Comparison of ENCODE assay signal across 19 mouse cellular contexts in the genomic region with DNA sequence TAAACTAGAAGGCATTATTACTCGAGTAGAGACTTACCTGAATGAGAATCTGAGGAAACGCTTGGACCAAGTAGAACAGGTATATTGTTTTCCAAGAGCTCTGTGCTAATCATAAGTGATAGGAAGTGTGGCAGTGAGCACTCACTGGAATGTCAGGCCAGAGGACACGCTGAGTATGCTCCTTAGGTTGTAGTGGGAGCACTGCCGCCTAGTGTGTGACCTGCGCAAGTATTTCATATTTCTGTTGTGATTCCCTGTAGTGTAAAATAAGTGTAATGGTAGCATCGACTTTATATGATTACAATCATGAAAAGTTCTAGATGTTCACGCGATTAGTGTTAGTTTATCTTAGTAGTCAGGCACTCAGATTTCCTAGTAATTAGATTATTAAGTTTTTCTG. TPM values are rescaled to one million over a fixed set of nuclear protein-coding genes. Genes with fewer than 3 reads are reported as not detected.
DNase-seq lines count a peak whose midpoint lies in the region; ATAC-seq and TF ChIP-seq lines count a peak whose summit lies in the region.
"Had no signal": no experiment of that assay in that cellular context is flagged by ENCODE, and none has a peak within 500 bp of the region (broad histone marks: within the 10 kb centered on the region; RNA-seq: fewer than 3 reads in every experiment).

No protein-coding gene starts in this region.

- in situ Hi-C loops in CH12.LX (cut with MboI; ENCODE audit: low pct_ligation_motif_present, low pct_unique_long_range_greater_than_20kb, low sequenced_read_pairs) = no loop called here
- in situ Hi-C loops in Patski (cut with MboI; ENCODE audit: low pct_unique_long_range_greater_than_20kb) = no loop called here

- no peak overlapping the region for H3K4me3 ChIP-seq in liver, embryonic 14.5 days (ENCODE audit: insufficient read depth in 1 of 2, low read depth in 2 of 2, low read length in 2 of 2)
- no peak overlapping the region for H3K4me3 ChIP-seq in CH12.LX (replicated peaks in 1 of 3; ENCODE audit: low read depth in 2 of 3, low read length in 2 of 3, poor library complexity in 1 of 3)
- H3K4me3 ChIP-seq: forebrain, embryonic 13.5 days; hindbrain, embryonic 15.5 days; kidney, embryonic 15.5 days; liver, embryonic 15.5 days had no signal

- ATAC-seq in liver, embryonic 14.5 days (ENCODE audit: insufficient read depth) = no peak
- ATAC-seq in Patski = no peak
- ATAC-seq: forebrain, embryonic 13.5 days; midbrain, embryonic 16.5 days had no signal

- no peak overlapping the region for H3K9ac ChIP-seq in liver, embryonic 14.5 days (replicated peaks)
- no peak overlapping the region for H3K9ac ChIP-seq in CH12.LX (ENCODE audit: insufficient read depth, low read depth)
- H3K9ac ChIP-seq: forebrain, embryonic 13.5 days; hindbrain, embryonic 15.5 days; kidney, embryonic 15.5 days; liver, embryonic 15.5 days had no signal

- TF ChIP-seq POLR2A in CH12.LX (IDR thresholded peaks at IDR 0.05; ENCODE audit: low read depth, low read length) = no peak

- TF ChIP-seq RAD21 in CH12.LX (IDR thresholded peaks at IDR 0.05; ENCODE audit: low read depth, low read length) = no peak

- dilution Hi-C loops in CH12.LX (cut with MboI; ENCODE audit: extremely low pct_ligation_motif_present, extremely low pct_unique_long_range_greater_than_20kb, low sequenced_read_pairs) = no loop called here

- TF ChIP-seq EP300 in liver, embryonic 14.5 days (IDR thresholded peaks at IDR 0.05; ENCODE audit: low read depth) = no peak
- no peak for TF ChIP-seq EP300 in CH12.LX (IDR thresholded peaks at IDR 0.05; ENCODE audit: low read length)

- H3K9me3 ChIP-seq in liver, embryonic 14.5 days (ENCODE audit: control insufficient read depth, low read length) = no peaks in the 10 kb centered on the region
- H3K9me3 ChIP-seq in CH12.LX (replicated peaks; ENCODE audit: low read length) = no peaks in the 10 kb centered on the region
- H3K9me3 ChIP-seq: forebrain, embryonic 13.5 days; hindbrain, embryonic 15.5 days; kidney, embryonic 15.5 days; liver, embryonic 15.5 days had no signal

- peaks cover 78% of the 10 kb centered on the region for H3K36me3 ChIP-seq in liver, embryonic 14.5 days (replicated peaks; ENCODE audit: control insufficient read depth, insufficient read depth, low read depth)
- peaks cover 60 to 87% of the 10 kb centered on the region in 2 experiments for H3K36me3 ChIP-seq in CH12.LX (replicated peaks in 1 of 2; ENCODE audit: control insufficient read depth in 1 of 2, insufficient read depth in 1 of 2, low read length in 1 of 2)

- DNase-seq in heart, postnatal 4 days = peak; percentile 36
- DNase-seq in heart, adult 9 months (ENCODE audit: low spot score in 2 of 2) = no peak
- DNase-seq in liver, embryonic 14.5 days (ENCODE audit: low read depth in 3 of 3, low spot score in 3 of 3) = no peak
- DNase-seq in liver (no peak), CH12.LX (ENCODE audit: extremely low read depth) (no peak), Patski (ENCODE audit: low read depth, low spot score) (no peak)
- no peak for DNase-seq in cerebellum, adult 9-10 months
- DNase-seq: adrenal gland, postnatal 25 days; cerebellum, adult 8-10 months; lung, postnatal 4 days; right cerebral cortex, adult 18-20 months; right cerebral cortex, postnatal 4 days; thymus, adult 2 months had no signal

- CTCF ChIA-PET in Patski (lab: Charles Lee) = interaction anchor here (0.9 to 1.9 kb wide), 8 partner anchors 8 to 122 kb away, joined by 3 to 12 read pairs (median 4); partner anchors contain the start of gene Smc3

- H3K79me2 ChIP-seq in CH12.LX (replicated peaks; ENCODE audit: control insufficient read depth, extremely low read depth, insufficient read depth, poor library complexity, severe bottlenecking) = no peaks in the 10 kb centered on the region

- H3K27ac ChIP-seq in liver, embryonic 14.5 days = no peak overlapping the region
- H3K27ac ChIP-seq in CH12.LX (ENCODE audit: insufficient read depth, low read depth) = no peak overlapping the region
- H3K27ac ChIP-seq: forebrain, embryonic 13.5 days; hindbrain, embryonic 15.5 days; kidney, embryonic 15.5 days; liver, embryonic 15.5 days had no signal

- POLR2A ChIA-PET in Patski (lab: Charles Lee) = no interaction called here

- no peaks in the 10 kb centered on the region for H3K27me3 ChIP-seq in liver, embryonic 14.5 days (ENCODE audit: control insufficient read depth, insufficient read depth, low read length)
- H3K27me3 ChIP-seq in CH12.LX (replicated peaks) (no peaks in the 10 kb centered on the region), Patski (no peaks in the 10 kb centered on the region)
- H3K27me3 ChIP-seq: forebrain, embryonic 13.5 days; hindbrain, embryonic 15.5 days; kidney, embryonic 15.5 days; liver, embryonic 15.5 days had no signal

- H3K4me1 ChIP-seq in liver, embryonic 14.5 days (replicated peaks; ENCODE audit: control insufficient read depth in 2 of 2, insufficient read depth in 2 of 2, low read length in 1 of 2) = no peaks in the 10 kb centered on the region
- H3K4me1 ChIP-seq in CH12.LX (ENCODE audit: control insufficient read depth in 1 of 2, insufficient read depth in 2 of 2) = no peaks in the 10 kb centered on the region
- H3K4me1 ChIP-seq: forebrain, embryonic 13.5 days; hindbrain, embryonic 15.5 days; kidney, embryonic 15.5 days; liver, embryonic 15.5 days had no signal

- 87% methylated on average over 8 of the region's 8 CpGs for WGBS in liver, embryonic 14.5 days (ENCODE audit: insufficient replicate concordance)

- H3K4me2 ChIP-seq in liver, embryonic 14.5 days (ENCODE audit: low read depth) = no peak overlapping the region
- H3K4me2 ChIP-seq in CH12.LX (ENCODE audit: insufficient read depth, low read depth, poor library complexity, severe bottlenecking) = no peak overlapping the region
- H3K4me2 ChIP-seq: forebrain, embryonic 13.5 days; hindbrain, embryonic 15.5 days; kidney, embryonic 15.5 days; liver, embryonic 15.5 days had no signal

- 0 out of 2 replicates have a peak, but pooled peaks have one; percentile 14 for TF ChIP-seq CTCF in liver, embryonic 14.5 days (IDR thresholded peaks at IDR 0.05; ENCODE audit: low read depth)
- TF ChIP-seq CTCF in CH12.LX (conservative IDR thresholded peaks at IDR 0.05 in 1 of 2, IDR thresholded peaks at IDR 0.05 in 1 of 2; ENCODE audit: low read depth in 2 of 2, low read length in 2 of 2) (peak in 1 of 2 experiments; percentile 34; a peak in 2 of 4 replicates), Patski (IDR thresholded peaks at IDR 0.05) (peak; percentile 67)

TF ChIP-seq in CH12.LX, 34 proteins besides CTCF, POLR2A, EP300 and RAD21:
- TF ChIP-seq ELF1 (IDR thresholded peaks at IDR 0.05; ENCODE audit: low read depth, low read length) (no peak), TCF12 (IDR thresholded peaks at IDR 0.05; ENCODE audit: low read depth, low read length) (no peak), E2F4 (IDR thresholded peaks at IDR 0.05; ENCODE audit: insufficient replicate concordance, low read depth, low read length) (no peak), SMC3 (IDR thresholded peaks at IDR 0.05; ENCODE audit: low read depth, low read length) (peak; percentile 13; the same call in 1 of the 2 replicates), TBP (conservative IDR thresholded peaks at IDR 0.05; ENCODE audit: low read depth, low read length) (no peak)
TF ChIP-seq in CH12.LX: peak in this region for 1.

RNA-seq across cellular contexts. Expression of gene Rbm20, which starts 38.4 kb away (rescaled TPM):
- total RNA-seq in heart, postnatal 4 days (2021) = 100 to 1,000 TPM; 265 to 287 TPM
- 0.04 and 0.08 TPM in 2 replicates for polyA plus RNA-seq in liver, embryonic 14.5 days (2012; rRNA removed)
- 0.18 TPM in 2 replicates for polyA plus RNA-seq in liver, embryonic 14.5 days (2014; fragmentation: Nextera tagmentation; extraction: Ambion mirVana)
- total RNA-seq in CH12.LX (2012; rRNA removed) = 0.08 and 0.13 TPM in 2 replicates
- 0.04 and 0.05 TPM in 2 replicates for total RNA-seq in CH12.LX (2014; rRNA removed)
- polyA plus RNA-seq in CH12.LX (2012; ENCODE audit: insufficient read length, low read depth) = 0.49 and 0.56 TPM in 2 replicates
- 0.72 TPM for polyA plus RNA-seq in Patski (2021)
- total RNA-seq: hematopoietic stem cell, adult 5-6 weeks had no signal

RNA-seq across cellular contexts. Expression of gene Smc3, which starts 38.5 kb away (rescaled TPM):
- total RNA-seq in heart, postnatal 4 days (2021) = 10 to 100 TPM; 33.2 to 34.2 TPM
- polyA plus RNA-seq in liver, embryonic 14.5 days (2012; rRNA removed) = 12.5 and 25.2 TPM in 2 replicates
- polyA plus RNA-seq in liver, embryonic 14.5 days (2014; fragmentation: Nextera tagmentation; extraction: Ambion mirVana) = 30.3 and 38.0 TPM in 2 replicates
- total RNA-seq in CH12.LX (2012; rRNA removed) (45.7 and 54.0 TPM in 2 replicates), CH12.LX (2014; rRNA removed) (56.0 and 62.1 TPM in 2 replicates)
- polyA plus RNA-seq in CH12.LX (2012; ENCODE audit: insufficient read length, low read depth) (75.2 and 76.3 TPM in 2 replicates), Patski (2021) (60.2 TPM)

RNA-seq across cellular contexts. Expression of gene Nutf2-ps1, which starts 49.9 kb away (rescaled TPM):
- total RNA-seq in heart, postnatal 4 days (2021) = 100 to 1,000 TPM; 124 to 126 TPM
- 45.0 and 105 TPM in 2 replicates for polyA plus RNA-seq in liver, embryonic 14.5 days (2012; rRNA removed)
- polyA plus RNA-seq in liver, embryonic 14.5 days (2014; fragmentation: Nextera tagmentation; extraction: Ambion mirVana) = 167 and 188 TPM in 2 replicates
- total RNA-seq in CH12.LX (2012; rRNA removed) (50.8 and 51.3 TPM in 2 replicates), CH12.LX (2014; rRNA removed) (195 and 220 TPM in 2 replicates)
- polyA plus RNA-seq in CH12.LX (2012; ENCODE audit: insufficient read length, low read depth) (366 and 509 TPM in 2 replicates), Patski (2021) (123 TPM)
